ENCODE assay signal across 14 mouse cellular contexts in genomic region chr8:122291075-122291474, GRCm38 (mm10). TPM values are rescaled to one million over a fixed set of nuclear protein-coding genes. Genes with fewer than 3 reads are reported as not detected.
DNase-seq lines count a peak whose midpoint lies in the region; ATAC-seq and TF ChIP-seq lines count a peak whose summit lies in the region.
"Had no signal": no experiment of that assay in that cellular context is flagged by ENCODE, and none has a peak within 500 bp of the region (broad histone marks: within the 10 kb centered on the region; RNA-seq: fewer than 3 reads in every experiment).

No protein-coding gene starts in this region.

- peaks cover 26% of the 10 kb centered on the region for H3K36me3 ChIP-seq in heart, embryonic 12.5 days
- no peaks in the 10 kb centered on the region for H3K36me3 ChIP-seq in midbrain, embryonic 13.5 days
- no peaks in the 10 kb centered on the region for H3K36me3 ChIP-seq in midbrain, embryonic 11.5 days (ENCODE audit: control insufficient read depth, insufficient read depth, low read length)
- H3K36me3 ChIP-seq in intestine, embryonic 16.5 days (ENCODE audit: control insufficient read depth, insufficient read depth, low read length), result no peaks in the 10 kb centered on the region
- no peaks in the 10 kb centered on the region for H3K36me3 ChIP-seq in midbrain, postnatal 0 days (ENCODE audit: insufficient read depth, low read length)
- H3K36me3 ChIP-seq in forebrain, embryonic 13.5 days (ENCODE audit: poor library complexity, severe bottlenecking), result no peaks in the 10 kb centered on the region
- H3K36me3 ChIP-seq: forebrain, embryonic 12.5 days; limb, embryonic 10.5 days had no signal

- H3K9ac ChIP-seq in heart, embryonic 12.5 days, result peak overlapping the region; percentile 20
- peak overlapping the region; percentile 3; the same call in 1 of the 2 replicates for H3K9ac ChIP-seq in midbrain, embryonic 13.5 days (replicated peaks)
- H3K9ac ChIP-seq in midbrain, embryonic 11.5 days (ENCODE audit: low read length), result no peak overlapping the region
- no peak overlapping the region for H3K9ac ChIP-seq in intestine, embryonic 16.5 days (ENCODE audit: low read depth, low read length)
- no peak overlapping the region for H3K9ac ChIP-seq in midbrain, postnatal 0 days (replicated peaks; ENCODE audit: low read length, poor library complexity, severe bottlenecking)
- H3K9ac ChIP-seq in forebrain, embryonic 13.5 days, result no peak overlapping the region; the same call in 1 of the 2 replicates

- peak overlapping the region; percentile 73 for H3K27ac ChIP-seq in heart, embryonic 12.5 days (ENCODE audit: poor library complexity, severe bottlenecking)
- H3K27ac ChIP-seq in midbrain, embryonic 13.5 days, result peak overlapping the region; percentile 58
- no peak overlapping the region for H3K27ac ChIP-seq in midbrain, embryonic 11.5 days (ENCODE audit: low read depth, low read length)
- H3K27ac ChIP-seq in intestine, embryonic 16.5 days (ENCODE audit: low read length), result peak overlapping the region; percentile 39; the same call in 1 of the 2 replicates
- H3K27ac ChIP-seq in midbrain, postnatal 0 days (ENCODE audit: low read depth, low read length), result no peak overlapping the region
- H3K27ac ChIP-seq in forebrain, embryonic 13.5 days, result no peak overlapping the region

- ATAC-seq in heart, embryonic 12.5 days (ENCODE audit: insufficient number of reproducible peaks, low FRiP score), result no peak
- ATAC-seq in midbrain, embryonic 13.5 days, result no peak
- no peak for ATAC-seq in midbrain, embryonic 11.5 days (ENCODE audit: low FRiP score)
- no peak for ATAC-seq in intestine, embryonic 16.5 days
- ATAC-seq in midbrain, postnatal 0 days (ENCODE audit: low FRiP score), result 0 out of 2 replicates have a peak, but pooled peaks have one; percentile 34
- no peak for ATAC-seq in CD4-positive, CD25-positive, alpha-beta regulatory T cell, adult 4 months
- ATAC-seq in forebrain, embryonic 13.5 days, result no peak

- WGBS in heart, embryonic 12.5 days, result 14% methylated on average over 12 of the region's 12 CpGs
- 71% methylated on average over 12 of the region's 12 CpGs for WGBS in midbrain, embryonic 13.5 days
- 72% methylated on average over 12 of the region's 12 CpGs for WGBS in midbrain, embryonic 11.5 days
- 57% methylated on average over 12 of the region's 12 CpGs for WGBS in intestine, embryonic 16.5 days
- 67% methylated on average over 12 of the region's 12 CpGs for WGBS in midbrain, postnatal 0 days
- 79% methylated on average over 12 of the region's 12 CpGs for WGBS in forebrain, embryonic 13.5 days

- peak overlapping the region; percentile 35 for H3K4me2 ChIP-seq in heart, embryonic 12.5 days
- no peak overlapping the region for H3K4me2 ChIP-seq in midbrain, embryonic 13.5 days (replicated peaks)
- H3K4me2 ChIP-seq in midbrain, embryonic 11.5 days, result no peak overlapping the region
- 0 out of 2 replicates have a peak overlapping the region, but pooled peaks have one; percentile 7 for H3K4me2 ChIP-seq in intestine, embryonic 16.5 days (ENCODE audit: low read depth, low read length)
- H3K4me2 ChIP-seq in midbrain, postnatal 0 days (ENCODE audit: low read depth, low read length, poor library complexity, severe bottlenecking), result no peak overlapping the region
- H3K4me2 ChIP-seq in forebrain, embryonic 13.5 days, result no peak overlapping the region
- H3K4me2 ChIP-seq: forebrain, embryonic 12.5 days had no signal

- no peak for DNase-seq in heart, adult 11 months
- DNase-seq in midbrain, embryonic 11.5 days (ENCODE audit: low spot score, missing footprints), result no peak
- DNase-seq in midbrain, postnatal 0 days (ENCODE audit: low spot score), result no peak
- DNase-seq: cerebellum, adult 8-10 months; kidney, postnatal 14 days; layer of hippocampus, postnatal 36 days; right cerebral cortex, postnatal 4 days had no signal

- TF ChIP-seq CTCF in midbrain, postnatal 0 days (IDR thresholded peaks at IDR 0.05), result no peak

- H3K4me1 ChIP-seq in heart, embryonic 12.5 days (replicated peaks), result peaks cover 100% of the 10 kb centered on the region
- peaks cover 73% of the 10 kb centered on the region for H3K4me1 ChIP-seq in midbrain, embryonic 13.5 days (replicated peaks)
- peaks cover 25% of the 10 kb centered on the region for H3K4me1 ChIP-seq in midbrain, embryonic 11.5 days (ENCODE audit: control insufficient read depth, insufficient read depth, low read length)
- peaks cover 72% of the 10 kb centered on the region for H3K4me1 ChIP-seq in intestine, embryonic 16.5 days (ENCODE audit: control insufficient read depth, insufficient read depth, low read length)
- H3K4me1 ChIP-seq in midbrain, postnatal 0 days (ENCODE audit: insufficient read depth, low read length), result no peaks in the 10 kb centered on the region
- peaks cover 15% of the 10 kb centered on the region for H3K4me1 ChIP-seq in forebrain, embryonic 13.5 days

- H3K27me3 ChIP-seq in heart, embryonic 12.5 days (replicated peaks), result no peaks in the 10 kb centered on the region
- H3K27me3 ChIP-seq in midbrain, embryonic 13.5 days, result peaks cover 16% of the 10 kb centered on the region
- H3K27me3 ChIP-seq in midbrain, embryonic 11.5 days (ENCODE audit: control insufficient read depth, insufficient read depth, low read length), result 0 out of 2 replicates have a peak, but pooled peaks cover 3% of the 10 kb centered on the region
- no peaks in the 10 kb centered on the region for H3K27me3 ChIP-seq in intestine, embryonic 16.5 days (replicated peaks; ENCODE audit: control insufficient read depth, insufficient read depth, low read length)
- 0 out of 2 replicates have a peak, but pooled peaks cover 2% of the 10 kb centered on the region for H3K27me3 ChIP-seq in midbrain, postnatal 0 days (ENCODE audit: insufficient read depth, low read length)
- H3K27me3 ChIP-seq in forebrain, embryonic 13.5 days, result peaks cover 18% of the 10 kb centered on the region

- no peaks in the 10 kb centered on the region for H3K9me3 ChIP-seq in heart, embryonic 12.5 days (replicated peaks)
- no peaks in the 10 kb centered on the region for H3K9me3 ChIP-seq in midbrain, embryonic 13.5 days
- H3K9me3 ChIP-seq in midbrain, embryonic 11.5 days (ENCODE audit: control insufficient read depth, low read length), result no peaks in the 10 kb centered on the region
- no peaks in the 10 kb centered on the region for H3K9me3 ChIP-seq in intestine, embryonic 16.5 days (ENCODE audit: control insufficient read depth, low read length)
- no peaks in the 10 kb centered on the region for H3K9me3 ChIP-seq in midbrain, postnatal 0 days (ENCODE audit: low read length)
- H3K9me3 ChIP-seq in forebrain, embryonic 13.5 days (replicated peaks), result no peaks in the 10 kb centered on the region
- H3K9me3 ChIP-seq: forebrain, embryonic 12.5 days; limb, embryonic 10.5 days had no signal

- H3K4me3 ChIP-seq in heart, embryonic 12.5 days, result 0 out of 2 replicates have a peak overlapping the region, but pooled peaks have one; percentile 3
- no peak overlapping the region for H3K4me3 ChIP-seq in midbrain, embryonic 13.5 days (replicated peaks)
- no peak overlapping the region for H3K4me3 ChIP-seq in midbrain, embryonic 11.5 days (ENCODE audit: low read depth, low read length)
- H3K4me3 ChIP-seq in intestine, embryonic 16.5 days (ENCODE audit: low read length), result no peak overlapping the region; the same call in 1 of the 2 replicates
- H3K4me3 ChIP-seq in midbrain, postnatal 0 days (ENCODE audit: low read depth, low read length), result no peak overlapping the region
- H3K4me3 ChIP-seq in forebrain, embryonic 13.5 days, result no peak overlapping the region
- H3K4me3 ChIP-seq: forebrain, embryonic 12.5 days; limb, embryonic 10.5 days had no signal

RNA-seq across cellular contexts. Expression of gene Zfpm1, which starts 9.1 kb away (rescaled TPM):
- polyA plus RNA-seq in heart, embryonic 12.5 days (2016; fragmentation: Nextera tagmentation; extraction: Ambion mirVana), result 8.0 and 9.2 TPM in 2 replicates
- polyA plus RNA-seq in midbrain, embryonic 13.5 days (2015; fragmentation: Nextera tagmentation; extraction: Ambion mirVana), result 1.5 and 2.1 TPM in 2 replicates
- 1.6 and 1.8 TPM in 2 replicates for polyA plus RNA-seq in midbrain, embryonic 11.5 days (2014; fragmentation: Nextera tagmentation; extraction: Ambion mirVana)
- polyA plus RNA-seq in intestine, embryonic 16.5 days (2015; fragmentation: Nextera tagmentation; extraction: Ambion mirVana), result 2.6 and 2.7 TPM in 2 replicates
- 19.6 and 28.6 TPM in 2 replicates for total RNA-seq in midbrain, postnatal 0 days (2014; rRNA removed)
- 1.2 TPM in 2 replicates for polyA plus RNA-seq in midbrain, postnatal 0 days (2015; fragmentation: Nextera tagmentation; extraction: Ambion mirVana)
- under 1 TPM; 0.46 to 0.82 TPM for polyA plus RNA-seq in CD4-positive, CD25-positive, alpha-beta regulatory T cell, adult 4 months (2017; shearing (Covaris generic))
- 0.48 and 0.49 TPM in 2 replicates for polyA plus RNA-seq in forebrain, embryonic 13.5 days (2015; fragmentation: Nextera tagmentation; extraction: Ambion mirVana)

Comparison
In these comparisons a context has a peak if more than half of its experiments do, and no peak if none do; other contexts are left out.
1. H3K27ac ChIP-seq: peak in heart, embryonic 12.5 days (single experiment), midbrain, embryonic 13.5 days (single experiment) and intestine, embryonic 16.5 days (single experiment); none in midbrain, embryonic 11.5 days (single experiment), midbrain, postnatal 0 days (single experiment) and forebrain, embryonic 13.5 days (single experiment).
2. H3K9ac ChIP-seq: peak in heart, embryonic 12.5 days (single experiment) and midbrain, embryonic 13.5 days (single experiment); none in midbrain, embryonic 11.5 days (single experiment), intestine, embryonic 16.5 days (single experiment), midbrain, postnatal 0 days (single experiment) and forebrain, embryonic 13.5 days (single experiment).
3. H3K4me2 ChIP-seq: peak in heart, embryonic 12.5 days (single experiment) and intestine, embryonic 16.5 days (single experiment); none in midbrain, embryonic 13.5 days (single experiment), midbrain, embryonic 11.5 days (single experiment), midbrain, postnatal 0 days (single experiment) and forebrain, embryonic 13.5 days (single experiment).